Mouse (Mus musculus): ENCODE results near the gene Prkab1. TPM values are rescaled to one million over a fixed set of nuclear protein-coding genes. Genes with fewer than 3 reads are reported as not detected.

Prkab1 gene
- polyA plus RNA-seq (2012; rRNA removed) = 32.7 and 39.9 TPM in 2 replicates

DNA sequence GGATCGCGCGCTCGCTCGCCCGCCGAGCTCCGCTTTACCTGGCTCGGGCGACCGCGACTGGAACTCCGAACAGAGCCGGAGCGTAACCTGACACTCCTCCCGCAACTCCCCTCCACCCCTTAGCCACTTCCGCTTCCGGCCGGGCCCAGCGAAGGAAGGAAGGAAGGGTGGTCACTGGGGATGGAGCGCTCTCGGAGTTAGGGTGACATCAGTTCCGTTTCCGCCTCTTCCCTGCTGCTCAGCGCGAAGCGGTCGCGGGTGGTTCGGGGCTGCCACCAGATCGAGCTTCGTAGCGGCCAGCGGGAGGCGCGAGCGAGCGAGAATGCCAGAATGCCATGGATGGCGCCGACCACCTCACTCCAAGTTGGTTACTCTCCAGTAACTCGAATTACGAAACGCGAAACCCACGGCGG, at the start of gene Prkab1:
Gene Prkab1, minus strand, starts transcription at position 182 of the 413 bp plus-strand sequence.
- TF ChIP-seq POLR2A (IDR thresholded peaks at IDR 0.05; ENCODE audit: extremely low read depth, insufficient read depth, low read length) (peak; percentile 80), CTCF (IDR thresholded peaks at IDR 0.05; ENCODE audit: extremely low read depth, insufficient read depth, low read length) (peak; percentile 22; the same call in 1 of the 2 replicates)
- Histone ChIP-seq H3K4me3 (ENCODE audit: insufficient read depth, low read length) (peak within 1 kb of the TSS; percentile 31), H3K4me1 (ENCODE audit: control insufficient read depth, insufficient read depth, low read length) (no peaks in the 10 kb centered on the region), H3K27ac (ENCODE audit: insufficient read depth, low read length) (no peak within 1 kb of the TSS)

DNA sequence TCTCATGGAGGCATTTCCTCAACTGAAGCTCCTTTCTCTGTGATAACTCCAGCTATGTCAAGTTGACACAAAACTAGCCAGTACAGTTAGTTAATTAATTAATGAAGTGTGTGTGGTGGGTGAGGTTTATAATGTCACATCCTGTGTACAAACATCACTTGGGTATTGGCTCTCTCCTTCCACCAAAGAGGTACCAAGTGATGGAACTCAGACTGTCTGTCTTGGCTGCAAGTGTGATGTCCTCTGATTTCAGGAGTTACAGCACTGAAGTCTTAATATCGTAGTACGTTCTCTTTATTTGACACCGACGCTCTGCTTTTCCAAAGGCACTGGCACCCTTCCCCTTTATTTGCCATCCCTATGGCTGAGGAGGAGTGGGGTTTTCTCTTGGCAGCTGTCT, 45.3 kb upstream of the Prkab1 start:
- no peak for TF ChIP-seq CTCF (IDR thresholded peaks at IDR 0.05; ENCODE audit: extremely low read depth, insufficient read depth, low read length)
- no peak for TF ChIP-seq POLR2A (IDR thresholded peaks at IDR 0.05; ENCODE audit: extremely low read depth, insufficient read depth, low read length)
- no peak overlapping the region for H3K27ac ChIP-seq (ENCODE audit: insufficient read depth, low read length)
- no peak overlapping the region for H3K4me3 ChIP-seq (ENCODE audit: insufficient read depth, low read length)
- H3K4me1 ChIP-seq (ENCODE audit: control insufficient read depth, insufficient read depth, low read length) = no peaks in the 10 kb centered on the region

GRCm38 (mm10) chr5:116052826-116053225, 28.5 kb upstream of the Prkab1 start:
- H3K4me1 ChIP-seq (ENCODE audit: control insufficient read depth, insufficient read depth, low read length) = no peaks in the 10 kb centered on the region
- H3K27ac ChIP-seq (ENCODE audit: insufficient read depth, low read length) = no peak overlapping the region
- H3K4me3 ChIP-seq (ENCODE audit: insufficient read depth, low read length) = no peak overlapping the region
- TF ChIP-seq POLR2A (IDR thresholded peaks at IDR 0.05; ENCODE audit: extremely low read depth, insufficient read depth, low read length) = no peak
- no peak for TF ChIP-seq CTCF (IDR thresholded peaks at IDR 0.05; ENCODE audit: extremely low read depth, insufficient read depth, low read length)

- H3K4me1 ChIP-seq (ENCODE audit: control insufficient read depth, insufficient read depth, low read length) = no peaks in the 10 kb centered on the region
- TF ChIP-seq POLR2A (IDR thresholded peaks at IDR 0.05; ENCODE audit: extremely low read depth, insufficient read depth, low read length) (no peak), CTCF (IDR thresholded peaks at IDR 0.05; ENCODE audit: extremely low read depth, insufficient read depth, low read length) (no peak)
- no peak overlapping the region for H3K27ac ChIP-seq (ENCODE audit: insufficient read depth, low read length)
- no peak overlapping the region for H3K4me3 ChIP-seq (ENCODE audit: insufficient read depth, low read length)
Measured at GRCm38 (mm10) chr5:116052171-116052570, 27.9 kb upstream of the Prkab1 start.

GRCm38 (mm10) chr5:116049821-116050220, 25.5 kb upstream of the Prkab1 start:
- no peak overlapping the region for H3K4me3 ChIP-seq (ENCODE audit: insufficient read depth, low read length)

GRCm38 (mm10) chr5:116048321-116048720, 24.0 kb upstream of the Prkab1 start:
- H3K27ac ChIP-seq (ENCODE audit: insufficient read depth, low read length) = no peak overlapping the region
- TF ChIP-seq POLR2A (IDR thresholded peaks at IDR 0.05; ENCODE audit: extremely low read depth, insufficient read depth, low read length) (no peak), CTCF (IDR thresholded peaks at IDR 0.05; ENCODE audit: extremely low read depth, insufficient read depth, low read length) (no peak)
- H3K4me1 ChIP-seq (ENCODE audit: control insufficient read depth, insufficient read depth, low read length) = no peaks in the 10 kb centered on the region
- no peak overlapping the region for H3K4me3 ChIP-seq (ENCODE audit: insufficient read depth, low read length)

More at GRCm38 (mm10) chr5:116049821-116050220, 25.5 kb upstream of the Prkab1 start:
- Histone ChIP-seq H3K27ac (ENCODE audit: insufficient read depth, low read length) (no peak overlapping the region), H3K4me1 (ENCODE audit: control insufficient read depth, insufficient read depth, low read length) (no peaks in the 10 kb centered on the region)
- no peak for TF ChIP-seq CTCF (IDR thresholded peaks at IDR 0.05; ENCODE audit: extremely low read depth, insufficient read depth, low read length)

GRCm38 (mm10) chr5:116046246-116046645, 21.9 kb upstream of the Prkab1 start:
- H3K4me3 ChIP-seq (ENCODE audit: insufficient read depth, low read length) = no peak overlapping the region
- H3K27ac ChIP-seq (ENCODE audit: insufficient read depth, low read length) = no peak overlapping the region
- H3K4me1 ChIP-seq (ENCODE audit: control insufficient read depth, insufficient read depth, low read length) = no peaks in the 10 kb centered on the region
- no peak for TF ChIP-seq POLR2A (IDR thresholded peaks at IDR 0.05; ENCODE audit: extremely low read depth, insufficient read depth, low read length)
- no peak for TF ChIP-seq CTCF (IDR thresholded peaks at IDR 0.05; ENCODE audit: extremely low read depth, insufficient read depth, low read length)

DNA sequence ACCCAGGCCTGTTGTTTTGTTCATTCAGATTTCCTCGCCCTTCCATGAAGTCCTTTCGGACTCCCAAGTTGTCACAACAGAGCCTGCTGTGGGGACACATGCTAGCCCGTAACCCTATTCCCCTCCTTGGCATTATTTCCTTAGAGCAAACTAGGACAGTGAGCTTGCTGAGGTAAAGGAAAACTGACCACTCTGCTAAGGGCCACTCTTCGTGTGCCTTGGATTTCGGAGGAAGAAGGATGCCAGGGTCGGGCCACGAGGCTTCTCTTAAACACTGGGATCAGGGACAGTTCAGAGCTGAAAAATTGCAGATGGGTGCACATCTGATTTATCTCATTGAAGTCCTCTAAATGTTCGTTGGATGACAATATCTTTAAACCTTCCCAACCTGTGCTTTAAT, 21.3 kb upstream of the Prkab1 start:
- Histone ChIP-seq H3K27ac (ENCODE audit: insufficient read depth, low read length) (no peak overlapping the region), H3K4me3 (ENCODE audit: insufficient read depth, low read length) (no peak overlapping the region), H3K4me1 (ENCODE audit: control insufficient read depth, insufficient read depth, low read length) (no peaks in the 10 kb centered on the region)
- TF ChIP-seq CTCF (IDR thresholded peaks at IDR 0.05; ENCODE audit: extremely low read depth, insufficient read depth, low read length) (no peak), POLR2A (IDR thresholded peaks at IDR 0.05; ENCODE audit: extremely low read depth, insufficient read depth, low read length) (no peak)

- no peak overlapping the region for H3K27ac ChIP-seq (ENCODE audit: insufficient read depth, low read length)
- no peak overlapping the region for H3K4me3 ChIP-seq (ENCODE audit: insufficient read depth, low read length)
- H3K4me1 ChIP-seq (ENCODE audit: control insufficient read depth, insufficient read depth, low read length) = no peaks in the 10 kb centered on the region
- no peak for TF ChIP-seq POLR2A (IDR thresholded peaks at IDR 0.05; ENCODE audit: extremely low read depth, insufficient read depth, low read length)
- no peak for TF ChIP-seq CTCF (IDR thresholded peaks at IDR 0.05; ENCODE audit: extremely low read depth, insufficient read depth, low read length)
Measured at GRCm38 (mm10) chr5:116042241-116042640, 17.9 kb upstream of the Prkab1 start.

DNA sequence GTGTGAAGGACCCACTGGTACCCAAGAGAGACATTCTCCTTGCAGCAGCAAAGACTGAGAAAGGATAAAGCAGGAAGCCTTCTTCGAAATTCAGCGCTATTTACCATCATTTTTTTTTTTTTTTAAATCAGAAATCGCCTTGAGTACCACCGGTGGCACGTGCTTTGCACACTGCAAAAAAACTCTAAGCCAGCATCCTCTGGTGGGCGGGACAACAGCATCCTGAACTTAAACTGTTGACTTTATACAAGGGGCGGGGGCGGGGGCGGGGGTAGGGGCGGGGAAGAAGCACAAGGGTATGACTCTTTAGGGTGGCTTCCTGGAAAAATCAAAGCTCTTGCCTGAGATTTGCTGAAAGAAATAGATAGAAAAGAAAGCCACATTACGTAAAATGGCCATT, 15.4 kb upstream of the Prkab1 start:
- TF ChIP-seq CTCF (IDR thresholded peaks at IDR 0.05; ENCODE audit: extremely low read depth, insufficient read depth, low read length) (no peak), POLR2A (IDR thresholded peaks at IDR 0.05; ENCODE audit: extremely low read depth, insufficient read depth, low read length) (no peak)
- no peak overlapping the region for H3K27ac ChIP-seq (ENCODE audit: insufficient read depth, low read length)
- no peaks in the 10 kb centered on the region for H3K4me1 ChIP-seq (ENCODE audit: control insufficient read depth, insufficient read depth, low read length)
- H3K4me3 ChIP-seq (ENCODE audit: insufficient read depth, low read length) = no peak overlapping the region
